Mouse (Mus musculus): ENCODE measurements around the gene Tmem254a. TPM values are rescaled to one million over a fixed set of nuclear protein-coding genes. Genes with fewer than 3 reads are reported as not detected.
"Not testable (repeated sequence)": the region's sequence is repeated elsewhere in the genome, so short reads cannot be mapped to it uniquely, and the experiment has no call there.

The Tmem254a gene
- polyA plus RNA-seq (2011; ENCODE audit: insufficient read length, low read depth, missing spikeins), result 0.68 and 4.0 TPM in 2 replicates

DNA sequence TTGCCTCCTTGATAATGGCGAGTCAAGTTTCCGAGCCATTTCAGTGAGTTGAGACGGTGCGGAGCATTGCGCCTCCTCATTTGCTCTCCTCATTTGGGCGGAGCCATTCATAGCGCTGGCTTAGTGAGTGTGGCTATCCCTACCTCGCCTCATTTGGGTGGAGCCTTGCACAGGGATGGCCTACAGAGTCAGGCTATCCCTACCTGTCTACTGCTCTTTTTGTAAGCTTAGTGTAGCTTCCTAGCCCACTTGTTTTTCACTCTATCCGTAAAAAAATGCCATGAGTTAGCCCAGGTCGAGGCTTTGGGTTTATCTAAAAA lies at the start of gene Tmem254a:
Gene Tmem254a, minus strand, starts transcription at position 111 of the 320 bp plus-strand sequence.
- not testable (repeated sequence) for H3K4me3 ChIP-seq (ENCODE audit: insufficient read depth, low read length); H3K27ac ChIP-seq (ENCODE audit: insufficient read depth, low read length); H3K4me1 ChIP-seq (ENCODE audit: control insufficient read depth, insufficient read depth, low read length)

DNA sequence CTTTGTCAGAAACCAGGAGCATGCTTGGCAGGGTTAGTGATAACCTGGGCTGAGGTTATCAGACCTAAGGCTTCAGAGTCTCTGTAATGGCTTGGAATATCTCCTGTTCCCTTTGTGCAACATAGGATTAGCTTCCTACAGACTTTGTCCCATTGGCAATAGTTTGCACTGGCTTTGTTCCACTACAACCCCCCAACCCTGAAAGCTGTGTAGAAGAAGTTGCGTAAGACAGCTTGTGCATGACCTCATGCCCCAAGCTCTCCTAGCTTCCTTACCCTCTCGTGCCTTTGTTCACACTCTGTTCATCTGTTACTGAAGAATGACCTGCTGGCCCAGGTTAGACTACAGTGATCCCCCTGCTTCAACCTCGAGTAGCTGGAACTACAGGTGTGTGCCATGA lies 30.4 kb upstream of the Tmem254a start:
- not testable (repeated sequence) for H3K27ac ChIP-seq (ENCODE audit: insufficient read depth, low read length); H3K4me3 ChIP-seq (ENCODE audit: insufficient read depth, low read length); H3K4me1 ChIP-seq (ENCODE audit: control insufficient read depth, insufficient read depth, low read length)

DNA sequence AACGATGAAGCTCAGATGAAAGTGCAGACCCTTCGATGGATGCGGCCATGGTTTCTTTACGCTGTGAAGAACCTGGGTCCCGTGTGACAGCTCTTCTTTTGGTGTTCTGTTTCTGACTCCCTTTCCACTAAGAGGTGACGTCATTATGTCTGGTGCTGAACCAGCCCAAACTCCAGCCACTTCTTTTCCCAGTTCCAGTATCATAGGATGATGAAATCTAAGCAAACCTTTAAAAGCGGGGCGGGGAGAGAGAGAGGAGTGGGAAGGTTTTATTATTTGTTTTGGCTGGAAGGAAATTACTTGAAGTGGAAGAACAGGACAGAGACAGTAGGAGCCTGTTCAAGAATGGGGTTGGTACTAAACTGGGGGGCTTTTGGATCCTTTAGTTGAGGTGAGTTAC lies 10.5 kb upstream of the Tmem254a start, which contains the start of gene Cphx1:
Gene Cphx1, plus strand, starts transcription at position 301 of the 400 bp plus-strand sequence.
- H3K4me3 ChIP-seq (ENCODE audit: insufficient read depth, low read length); H3K4me1 ChIP-seq (ENCODE audit: control insufficient read depth, insufficient read depth, low read length); H3K27ac ChIP-seq (ENCODE audit: insufficient read depth, low read length): not testable (repeated sequence)

DNA sequence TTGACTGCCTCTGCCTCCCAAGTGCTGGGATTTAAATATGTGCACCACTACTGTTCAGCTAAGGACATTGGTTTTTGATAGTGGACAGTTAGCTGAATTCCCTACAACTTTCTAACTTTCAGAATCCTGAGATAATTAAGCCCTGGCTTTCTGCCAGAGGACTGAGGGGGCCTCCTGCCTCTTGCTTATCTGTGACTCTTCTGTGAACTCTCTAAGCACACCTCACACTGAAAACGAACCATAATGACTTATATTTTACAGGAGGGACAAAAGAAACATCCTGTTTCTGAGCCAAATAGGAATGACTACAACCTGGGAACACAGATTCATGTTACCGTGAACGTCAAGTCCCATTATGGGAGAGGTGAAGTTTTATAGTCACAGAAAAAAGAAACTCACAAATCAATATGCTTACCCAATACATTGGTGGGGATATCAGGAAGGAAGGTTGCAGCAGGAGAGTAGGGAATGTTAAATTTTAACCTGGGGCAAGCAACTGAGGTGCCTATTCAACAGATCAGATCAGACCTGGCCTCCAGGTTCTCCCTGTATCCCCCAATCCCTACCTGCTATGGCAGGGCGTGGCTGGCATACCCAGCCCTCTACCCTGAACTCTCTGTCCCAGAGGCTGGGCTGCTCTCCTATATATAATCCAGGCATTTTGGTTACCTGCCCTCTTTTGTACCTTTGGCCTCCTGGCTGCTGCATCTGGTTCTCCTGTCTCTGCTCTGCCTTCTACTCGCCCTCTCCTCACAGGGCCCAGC lies 9.6 kb upstream of the Tmem254a start:
- H3K4me1 ChIP-seq (ENCODE audit: control insufficient read depth, insufficient read depth, low read length); H3K27ac ChIP-seq (ENCODE audit: insufficient read depth, low read length); H3K4me3 ChIP-seq (ENCODE audit: insufficient read depth, low read length): not testable (repeated sequence)

DNA sequence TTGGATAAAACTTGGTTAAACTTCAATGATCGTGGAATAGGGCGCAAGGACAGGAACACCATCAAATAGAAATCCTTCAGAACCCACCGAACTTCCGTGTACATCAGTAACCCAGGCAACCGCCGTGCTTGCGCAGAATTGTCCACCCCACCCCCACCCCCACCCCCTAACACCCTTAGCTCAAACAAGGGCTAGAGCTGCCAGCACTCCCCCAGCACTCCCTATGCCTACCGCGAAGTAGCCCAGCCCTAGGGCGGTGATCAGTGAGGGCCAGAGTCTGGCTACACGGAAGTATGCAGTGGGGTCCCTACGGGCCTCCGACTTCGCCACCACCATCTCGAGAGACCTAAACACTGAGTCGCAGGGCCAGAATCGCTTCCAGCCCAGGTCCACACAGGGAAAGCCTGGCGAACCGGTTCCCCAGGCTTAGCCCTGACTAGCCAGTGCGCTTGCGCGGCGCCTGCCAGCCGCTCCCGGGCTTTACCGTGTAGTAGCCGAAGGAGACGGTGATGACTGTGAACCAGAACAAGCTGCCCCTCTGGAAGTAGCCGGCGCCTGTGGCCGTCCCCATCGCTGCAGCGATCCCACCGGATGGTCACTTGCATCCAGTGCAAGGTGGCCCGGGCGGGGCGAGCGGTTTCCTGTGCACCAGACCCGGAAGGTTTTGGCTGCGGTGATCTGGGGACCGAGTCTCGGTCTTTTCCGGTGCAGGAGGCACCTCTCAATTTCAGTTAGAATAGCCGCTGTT lies 484 bp downstream of the Tmem254a start:
- H3K4me3 ChIP-seq (ENCODE audit: insufficient read depth, low read length); H3K4me1 ChIP-seq (ENCODE audit: control insufficient read depth, insufficient read depth, low read length); H3K27ac ChIP-seq (ENCODE audit: insufficient read depth, low read length): not testable (repeated sequence)

DNA sequence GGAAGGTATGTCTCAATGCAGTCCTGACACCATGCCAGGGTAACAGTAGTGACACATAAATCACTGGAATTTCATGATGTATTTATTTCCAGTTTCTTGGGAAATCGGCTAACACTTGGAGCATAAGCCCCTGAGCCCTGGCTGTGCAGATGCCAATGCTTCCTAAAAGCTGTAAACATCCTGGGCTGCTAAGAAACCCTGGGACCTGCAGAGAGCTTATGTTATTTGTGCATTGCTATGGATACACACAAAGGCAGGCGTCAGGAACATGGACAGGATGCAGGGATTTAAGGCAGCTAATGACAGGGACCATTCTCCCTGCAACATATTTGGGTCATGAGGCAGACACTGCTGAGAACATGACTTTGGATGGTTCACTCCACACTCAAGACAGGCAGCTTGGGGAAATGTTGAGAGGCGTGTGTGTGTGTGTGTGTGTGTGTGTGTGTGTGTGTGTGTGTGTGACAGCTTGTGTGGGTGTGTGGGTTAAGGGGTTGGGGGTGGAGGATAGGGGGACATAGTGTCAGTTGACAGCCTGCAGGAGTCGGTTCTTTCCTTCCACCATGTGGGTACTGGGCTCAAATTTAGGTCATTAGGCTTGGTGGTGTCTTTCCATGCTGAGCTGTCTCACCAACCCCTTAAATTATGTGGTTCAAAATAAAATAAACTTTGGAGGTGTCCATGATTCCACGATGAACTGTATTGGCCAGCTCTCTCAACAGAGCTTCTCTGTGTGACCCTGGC lies 8.9 kb downstream of the Tmem254a start:
- H3K4me1 ChIP-seq (ENCODE audit: control insufficient read depth, insufficient read depth, low read length), result not testable (repeated sequence)

DNA sequence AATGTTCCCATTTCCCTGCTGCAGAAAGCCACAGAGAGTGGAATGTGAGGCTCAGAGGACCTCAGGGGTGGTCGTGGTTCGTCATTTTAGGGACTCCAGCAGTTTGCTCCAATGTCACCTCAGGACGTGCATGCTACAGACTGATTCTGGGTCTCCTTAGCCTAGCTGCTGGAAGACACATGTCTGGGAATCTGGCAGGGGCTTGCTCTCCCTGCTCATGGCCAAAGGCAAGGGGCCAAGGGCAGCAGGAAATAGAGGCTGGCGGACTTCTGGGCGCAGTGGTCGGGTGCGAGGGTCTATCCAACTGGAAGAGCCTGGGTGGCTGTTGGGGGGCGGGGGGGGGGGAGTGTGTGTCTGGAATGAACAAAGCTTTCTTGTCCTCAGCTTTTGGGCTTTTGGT lies 18.5 kb downstream of the Tmem254a start:
- not testable (repeated sequence) for H3K4me3 ChIP-seq (ENCODE audit: insufficient read depth, low read length); H3K4me1 ChIP-seq (ENCODE audit: control insufficient read depth, insufficient read depth, low read length); H3K27ac ChIP-seq (ENCODE audit: insufficient read depth, low read length)

More for the DNA sequence above, 8.9 kb downstream of the Tmem254a start:
- H3K4me3 ChIP-seq (ENCODE audit: insufficient read depth, low read length); H3K27ac ChIP-seq (ENCODE audit: insufficient read depth, low read length): not testable (repeated sequence)

DNA sequence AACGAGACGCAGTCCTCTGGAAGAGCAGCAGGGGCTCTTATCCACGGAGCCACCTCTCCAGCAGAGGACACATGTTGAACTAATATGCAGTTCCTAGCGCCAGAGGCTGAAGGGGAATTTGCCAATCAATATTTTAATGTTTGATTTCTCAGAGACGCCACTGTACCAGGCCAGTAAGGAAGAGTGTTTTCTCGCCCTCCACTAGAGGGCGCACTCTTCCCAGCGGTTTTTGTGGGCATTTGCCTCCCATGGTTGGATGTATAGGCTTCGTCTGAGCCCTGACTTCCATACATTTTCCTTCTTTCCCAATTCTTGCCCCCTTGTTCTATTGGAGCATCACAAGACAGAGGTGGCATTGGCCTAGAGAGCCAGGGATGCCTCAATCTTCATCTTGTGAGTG lies 20.2 kb downstream of the Tmem254a start:
- not testable (repeated sequence) for H3K4me3 ChIP-seq (ENCODE audit: insufficient read depth, low read length); H3K27ac ChIP-seq (ENCODE audit: insufficient read depth, low read length); H3K4me1 ChIP-seq (ENCODE audit: control insufficient read depth, insufficient read depth, low read length)

DNA sequence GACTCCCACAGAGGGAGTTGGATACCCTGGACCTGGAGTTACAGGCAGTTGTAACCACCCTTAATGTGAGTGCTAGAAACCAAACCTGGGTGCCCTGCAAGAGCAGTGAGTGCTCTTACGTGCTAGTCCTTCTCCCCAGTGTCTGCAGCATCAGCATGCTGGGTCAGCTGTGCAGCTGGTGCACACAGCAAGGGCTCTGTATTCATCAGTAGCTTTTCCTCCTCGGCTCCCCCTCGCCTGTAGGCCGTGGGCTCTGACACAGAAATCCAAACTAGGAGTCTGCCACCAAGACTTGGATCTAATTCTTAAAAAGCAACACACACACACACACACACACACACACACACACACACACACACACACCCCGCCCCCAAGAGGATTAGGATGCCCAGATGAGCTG lies 22.2 kb downstream of the Tmem254a start:
- H3K4me3 ChIP-seq (ENCODE audit: insufficient read depth, low read length); H3K4me1 ChIP-seq (ENCODE audit: control insufficient read depth, insufficient read depth, low read length); H3K27ac ChIP-seq (ENCODE audit: insufficient read depth, low read length): not testable (repeated sequence)

DNA sequence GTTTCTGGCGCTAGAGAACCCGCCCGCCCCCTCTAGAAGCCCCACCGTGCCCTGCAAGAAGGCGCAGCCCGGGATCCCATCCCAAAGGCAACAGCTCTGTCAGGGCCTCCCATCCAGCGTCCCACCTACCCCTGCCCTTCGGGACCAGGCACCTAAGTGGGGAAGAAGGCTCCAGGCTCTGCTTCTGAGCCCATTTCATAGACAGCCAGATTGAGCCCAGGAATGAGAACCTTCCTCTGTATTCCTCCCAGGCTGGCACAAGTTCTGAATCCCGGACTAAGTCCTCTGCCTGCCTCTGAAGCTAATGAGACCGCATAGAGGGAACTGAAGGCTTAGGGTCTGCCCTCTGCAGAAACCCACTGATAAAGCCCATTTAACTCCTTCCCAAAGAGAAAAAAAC lies 24.5 kb downstream of the Tmem254a start, which contains the start of gene Plac9a:
Gene Plac9a, minus strand, starts transcription at position 101 of the 400 bp plus-strand sequence.
- not testable (repeated sequence) for H3K27ac ChIP-seq (ENCODE audit: insufficient read depth, low read length); H3K4me3 ChIP-seq (ENCODE audit: insufficient read depth, low read length); H3K4me1 ChIP-seq (ENCODE audit: control insufficient read depth, insufficient read depth, low read length)

DNA sequence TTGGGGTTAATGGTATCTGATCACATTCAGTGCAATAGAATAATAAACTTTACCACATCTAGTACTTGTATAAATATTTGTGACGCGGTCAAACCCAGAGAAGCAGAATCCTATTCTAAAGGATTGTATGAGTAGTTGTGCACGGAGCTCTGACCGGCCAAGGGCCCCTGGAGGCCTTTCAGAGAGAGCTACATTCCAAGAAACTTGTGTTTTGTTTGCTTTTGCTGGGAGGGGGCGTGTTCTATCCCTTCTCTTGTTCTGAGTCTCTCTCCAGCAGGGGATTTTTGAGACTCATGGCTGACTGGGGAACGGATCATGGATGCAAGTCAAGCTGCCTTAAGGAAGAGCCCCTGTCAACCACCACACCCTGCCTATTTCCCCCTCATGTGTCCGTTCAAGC lies 31.8 kb downstream of the Tmem254a start:
- H3K4me1 ChIP-seq (ENCODE audit: control insufficient read depth, insufficient read depth, low read length); H3K4me3 ChIP-seq (ENCODE audit: insufficient read depth, low read length); H3K27ac ChIP-seq (ENCODE audit: insufficient read depth, low read length): not testable (repeated sequence)

DNA sequence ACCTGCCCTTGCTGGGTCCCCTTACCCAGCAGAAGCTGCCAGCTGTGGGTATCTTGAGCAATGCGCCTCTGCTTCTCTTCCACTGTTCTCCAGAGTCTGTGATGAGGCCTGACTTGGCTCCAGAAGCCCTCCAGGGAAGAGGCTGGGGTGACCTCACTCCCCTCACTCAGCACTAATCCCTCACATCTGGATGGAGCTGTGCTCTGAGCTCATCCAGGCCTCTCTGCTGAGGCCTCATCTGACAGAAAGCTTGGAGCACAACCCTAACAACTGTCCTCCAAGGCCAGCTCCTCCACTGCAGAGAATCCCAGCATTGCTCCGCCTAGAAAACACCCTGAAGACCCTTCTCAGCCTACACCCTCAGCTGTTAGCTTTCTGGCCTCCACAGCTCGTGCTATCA lies 32.9 kb downstream of the Tmem254a start:
- not testable (repeated sequence) for H3K27ac ChIP-seq (ENCODE audit: insufficient read depth, low read length); H3K4me1 ChIP-seq (ENCODE audit: control insufficient read depth, insufficient read depth, low read length); H3K4me3 ChIP-seq (ENCODE audit: insufficient read depth, low read length)

DNA sequence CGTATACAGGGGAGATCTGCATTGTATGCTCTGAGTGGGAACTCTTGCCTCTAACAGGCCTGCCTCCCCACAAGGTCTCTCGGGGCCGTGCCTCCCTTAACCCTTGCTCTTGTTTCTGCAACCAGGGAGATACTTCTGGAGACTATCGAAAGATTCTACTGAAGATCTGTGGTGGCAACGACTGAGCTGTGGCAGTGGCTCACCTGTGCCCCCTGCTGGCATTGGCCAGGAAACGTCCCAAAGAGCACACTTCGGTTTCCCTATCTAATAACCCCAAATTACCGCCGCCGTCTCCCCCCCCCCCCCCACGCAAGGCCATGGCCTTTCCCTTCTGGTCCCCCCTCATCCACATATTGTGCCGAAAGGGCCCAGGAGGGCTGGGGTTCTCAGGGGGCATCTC lies 41.6 kb downstream of the Tmem254a start:
- H3K4me1 ChIP-seq (ENCODE audit: control insufficient read depth, insufficient read depth, low read length); H3K4me3 ChIP-seq (ENCODE audit: insufficient read depth, low read length); H3K27ac ChIP-seq (ENCODE audit: insufficient read depth, low read length): not testable (repeated sequence)

DNA sequence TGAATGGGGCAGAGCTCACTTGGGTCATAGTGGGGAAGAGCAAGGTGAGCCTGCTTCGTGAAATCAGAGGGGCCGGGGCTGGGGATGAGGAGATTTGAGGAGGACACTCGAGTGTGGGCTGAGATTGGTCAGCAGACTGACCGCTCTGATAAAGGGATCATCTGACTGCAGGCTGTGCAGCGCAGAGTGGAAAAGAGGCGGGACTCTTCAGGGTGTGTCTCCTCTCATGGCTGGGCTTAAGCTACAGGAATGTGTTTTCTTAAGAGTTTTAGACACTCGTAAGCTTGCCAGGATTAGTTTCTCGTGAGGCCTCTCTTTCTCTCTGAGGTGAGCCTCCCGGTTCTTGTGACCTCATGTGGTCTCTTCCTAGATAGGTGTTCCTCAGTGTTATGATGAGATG lies 45.7 kb downstream of the Tmem254a start:
- H3K4me3 ChIP-seq (ENCODE audit: insufficient read depth, low read length); H3K27ac ChIP-seq (ENCODE audit: insufficient read depth, low read length); H3K4me1 ChIP-seq (ENCODE audit: control insufficient read depth, insufficient read depth, low read length): not testable (repeated sequence)

DNA sequence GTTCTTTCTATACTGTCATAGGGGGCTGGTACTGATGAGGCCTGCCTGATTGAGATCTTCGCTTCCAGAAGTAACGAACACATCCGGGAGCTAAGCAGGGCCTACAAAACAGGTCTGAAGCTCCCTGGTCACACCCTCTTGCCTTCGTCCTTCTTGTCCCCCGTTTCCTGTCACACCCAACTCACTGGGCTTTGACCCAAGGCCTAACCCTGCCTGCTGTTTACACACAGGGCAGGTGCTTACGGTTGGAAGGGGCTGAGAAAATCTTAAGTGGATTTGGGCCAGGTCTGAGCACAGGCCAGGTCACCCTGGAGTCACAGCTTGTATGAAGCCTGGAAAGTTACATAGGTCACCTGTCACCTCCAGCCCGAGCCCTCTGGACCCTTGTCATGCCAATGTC lies 50.8 kb downstream of the Tmem254a start:
- H3K4me3 ChIP-seq (ENCODE audit: insufficient read depth, low read length); H3K27ac ChIP-seq (ENCODE audit: insufficient read depth, low read length); H3K4me1 ChIP-seq (ENCODE audit: control insufficient read depth, insufficient read depth, low read length): not testable (repeated sequence)

All from embryonic fibroblast, embryonic 13.5 days (primary cell).